Mouse (Mus musculus): Measurements from ENCODE around the gene Furin. TPM values are rescaled to one million over a fixed set of nuclear protein-coding genes. Genes with fewer than 3 reads are reported as not detected.

Gene Furin
- polyA plus RNA-seq, 1 experiment from 2014 or later: 16.0 TPM

DNA sequence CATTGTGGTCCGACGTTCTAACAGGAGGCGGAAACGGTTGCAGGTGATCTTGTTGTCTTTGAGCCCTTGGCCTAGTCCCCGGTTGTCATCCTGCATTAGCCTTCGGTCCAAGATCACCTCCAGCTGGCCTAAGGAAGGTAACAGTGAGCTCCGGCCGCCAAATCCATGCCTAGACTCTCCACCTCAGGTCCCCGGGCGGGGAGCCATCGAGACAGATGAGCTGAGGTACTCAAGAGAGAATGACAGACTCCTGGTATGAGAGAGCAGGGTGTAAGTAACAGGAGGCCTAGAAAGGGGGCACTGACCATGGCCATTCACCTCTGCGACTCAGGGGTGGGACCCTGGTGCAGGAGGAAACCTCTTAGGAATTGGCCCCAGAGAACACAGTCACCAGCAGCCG, 48.9 kb downstream of the Furin start:
- WGBS: 83% methylated on average over 13 of the region's 13 CpGs
- H3K9ac ChIP-seq: no peak overlapping the region
- no peak overlapping the region for H3K4me3 ChIP-seq
- H3K4me2 ChIP-seq: no peak overlapping the region
- 0 out of 2 replicates have a peak, but pooled peaks cover 6% of the 10 kb centered on the region for H3K4me1 ChIP-seq (replicated peaks)
- no peaks in the 10 kb centered on the region for H3K9me3 ChIP-seq (replicated peaks)
- H3K27me3 ChIP-seq: no peaks in the 10 kb centered on the region
- no peak for ATAC-seq (replicated peaks; ENCODE audit: insufficient number of reproducible peaks, insufficient read depth, low FRiP score, low read depth)
- H3K36me3 ChIP-seq: peaks cover 58% of the 10 kb centered on the region
- peak overlapping the region; percentile 47; the same call in 1 of the 2 replicates for H3K27ac ChIP-seq

DNA sequence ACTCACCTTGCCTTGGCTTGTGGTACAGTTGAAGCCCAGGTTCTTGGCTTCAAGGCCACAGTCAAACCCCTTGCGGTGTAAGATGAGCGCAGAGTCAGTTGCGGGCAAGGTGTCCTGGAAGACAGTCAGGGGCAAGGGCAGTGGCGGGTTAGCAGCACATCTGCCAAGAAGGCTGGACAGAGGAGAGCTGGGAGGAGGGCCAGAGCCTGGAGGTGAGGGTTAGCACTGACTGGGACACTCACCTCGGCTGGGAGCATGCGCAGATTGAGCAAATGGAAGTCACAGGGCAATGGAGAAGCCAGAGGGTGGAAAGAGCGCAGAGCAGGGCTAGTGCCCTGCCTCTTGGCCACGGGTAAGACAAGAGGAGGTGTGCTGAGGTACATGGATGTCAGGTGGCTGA, 52.3 kb downstream of the Furin start:
- 85% methylated on average over 8 of the region's 8 CpGs for WGBS
- H3K27me3 ChIP-seq: no peaks in the 10 kb centered on the region
- no peaks in the 10 kb centered on the region for H3K9me3 ChIP-seq (replicated peaks)

DNA sequence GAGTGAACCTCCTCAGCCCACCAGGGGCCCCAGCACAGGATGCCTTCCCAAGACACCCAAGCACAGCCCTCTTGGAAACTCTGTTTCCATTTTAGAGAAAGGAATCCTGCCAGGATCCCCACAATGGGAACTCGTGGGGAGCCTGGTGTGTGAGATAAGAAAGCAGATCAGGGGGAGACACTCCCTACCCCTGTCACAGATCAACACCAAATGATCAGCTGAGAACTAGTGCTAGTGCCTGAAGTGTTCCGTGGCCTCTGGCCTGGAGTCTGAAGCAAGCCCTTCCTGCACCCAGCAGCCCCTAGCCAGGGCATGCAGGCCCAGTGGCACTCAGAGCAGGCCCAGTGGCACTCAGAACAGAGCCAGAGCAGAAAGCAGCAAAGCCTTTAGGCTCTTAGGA, 54.4 kb downstream of the Furin start:
- no peak overlapping the region for H3K4me2 ChIP-seq
- H3K4me1 ChIP-seq (replicated peaks): peaks cover 6% of the 10 kb centered on the region; the same call in 1 of the 2 replicates
- peaks cover 29% of the 10 kb centered on the region for H3K36me3 ChIP-seq
- no peak overlapping the region for H3K9ac ChIP-seq
- 67% methylated on average over 2 of the region's 2 CpGs for WGBS
- H3K4me3 ChIP-seq: no peak overlapping the region
- no peak overlapping the region for H3K27ac ChIP-seq
- H3K27me3 ChIP-seq: no peaks in the 10 kb centered on the region
- no peak for ATAC-seq (replicated peaks; ENCODE audit: insufficient number of reproducible peaks, insufficient read depth, low FRiP score, low read depth)
- H3K9me3 ChIP-seq (replicated peaks): no peaks in the 10 kb centered on the region

More for the DNA sequence above, 52.3 kb downstream of the Furin start:
- ATAC-seq (replicated peaks; ENCODE audit: insufficient number of reproducible peaks, insufficient read depth, low FRiP score, low read depth): no peak
- no peak overlapping the region for H3K27ac ChIP-seq
- H3K36me3 ChIP-seq: peaks cover 41% of the 10 kb centered on the region
- no peak overlapping the region for H3K9ac ChIP-seq
- H3K4me2 ChIP-seq: no peak overlapping the region
- no peak overlapping the region for H3K4me3 ChIP-seq
- H3K4me1 ChIP-seq (replicated peaks): 0 out of 2 replicates have a peak, but pooled peaks cover 3% of the 10 kb centered on the region

DNA sequence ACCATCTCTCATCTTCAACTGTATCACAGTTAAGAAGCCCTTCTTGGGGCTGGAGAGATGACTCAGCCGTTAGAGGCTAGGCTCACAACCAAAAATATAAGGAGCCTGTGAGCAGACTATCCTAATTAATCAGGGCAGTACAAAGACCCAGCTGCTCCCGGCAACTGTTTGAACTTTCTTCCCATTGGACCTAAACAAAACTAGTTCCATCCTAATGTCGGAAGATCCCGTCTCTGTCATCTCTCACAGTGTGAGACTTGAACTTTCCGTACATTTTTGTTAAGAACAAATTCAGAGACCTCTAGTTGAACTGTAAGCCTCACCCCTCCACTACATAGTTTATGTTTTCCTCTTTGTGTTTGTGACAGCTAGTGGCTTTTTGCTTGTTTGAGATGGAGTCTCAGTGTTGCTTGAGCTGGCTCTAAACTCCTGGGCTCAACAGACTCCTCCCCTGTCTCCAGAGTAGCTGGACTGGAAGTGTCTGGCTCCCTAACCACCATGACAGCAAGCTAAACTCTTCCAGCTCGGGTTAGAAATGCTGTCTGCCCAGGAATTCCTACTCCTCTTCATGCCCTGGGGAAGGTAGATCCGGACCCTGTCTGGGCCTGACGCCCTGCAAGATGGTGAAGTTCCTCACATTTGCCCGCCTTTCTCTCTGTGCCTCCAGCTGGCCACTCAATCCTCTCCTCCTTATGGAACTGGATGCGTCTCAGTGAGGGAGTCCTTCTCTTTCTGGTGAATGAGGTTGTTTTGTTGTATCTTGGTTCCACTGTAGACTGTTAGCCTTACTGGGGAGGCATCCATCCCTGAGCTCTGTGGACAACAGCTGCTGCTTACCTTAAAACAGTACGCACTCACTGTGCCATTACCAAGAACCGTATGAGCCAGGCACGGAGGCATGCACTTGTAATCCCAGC, 57.3 kb downstream of the Furin start:
- H3K27ac ChIP-seq: 0 out of 2 replicates have a peak overlapping the region, but pooled peaks have one; percentile 27
- peaks cover 22% of the 10 kb centered on the region for H3K36me3 ChIP-seq
- no peaks in the 10 kb centered on the region for H3K27me3 ChIP-seq
- no peak overlapping the region for H3K9ac ChIP-seq
- H3K4me1 ChIP-seq (replicated peaks): peaks cover 14% of the 10 kb centered on the region
- H3K4me2 ChIP-seq: no peak overlapping the region
- no peak overlapping the region for H3K4me3 ChIP-seq
- H3K9me3 ChIP-seq (replicated peaks): no peaks in the 10 kb centered on the region
- WGBS: 64% methylated on average over 13 of the region's 13 CpGs
- ATAC-seq (replicated peaks; ENCODE audit: insufficient number of reproducible peaks, insufficient read depth, low FRiP score, low read depth): no peak

DNA sequence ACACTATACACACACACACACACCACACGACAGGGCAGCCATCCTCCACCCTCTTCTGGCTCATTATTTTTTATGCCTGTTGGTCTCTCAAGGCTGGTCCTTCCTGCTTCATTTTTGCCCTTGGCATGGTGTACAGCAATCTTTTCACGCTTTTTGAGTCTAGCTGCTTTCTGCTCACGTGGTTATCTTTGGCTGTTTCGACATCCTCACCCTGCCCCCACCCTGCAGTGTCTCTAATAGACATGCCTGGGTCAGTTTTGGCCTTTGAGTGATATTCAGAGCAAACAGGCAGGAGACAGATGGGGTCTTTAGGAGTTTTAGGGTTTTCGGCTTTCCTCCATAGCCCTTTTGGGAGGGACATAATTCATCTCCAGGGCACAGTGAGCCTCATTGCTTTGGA, 58.4 kb downstream of the Furin start:
- Histone ChIP-seq H3K9ac (no peak overlapping the region), H3K4me1 (replicated peaks) (peaks cover 21% of the 10 kb centered on the region), H3K4me2 (no peak overlapping the region), H3K4me3 (no peak overlapping the region), H3K9me3 (replicated peaks) (no peaks in the 10 kb centered on the region), H3K27ac (no peak overlapping the region), H3K36me3 (peaks cover 16% of the 10 kb centered on the region; the same call in 1 of the 2 replicates), H3K27me3 (no peaks in the 10 kb centered on the region)
- no peak for ATAC-seq (replicated peaks; ENCODE audit: insufficient number of reproducible peaks, insufficient read depth, low FRiP score, low read depth)
- 61% methylated on average over 5 of the region's 5 CpGs for WGBS

DNA sequence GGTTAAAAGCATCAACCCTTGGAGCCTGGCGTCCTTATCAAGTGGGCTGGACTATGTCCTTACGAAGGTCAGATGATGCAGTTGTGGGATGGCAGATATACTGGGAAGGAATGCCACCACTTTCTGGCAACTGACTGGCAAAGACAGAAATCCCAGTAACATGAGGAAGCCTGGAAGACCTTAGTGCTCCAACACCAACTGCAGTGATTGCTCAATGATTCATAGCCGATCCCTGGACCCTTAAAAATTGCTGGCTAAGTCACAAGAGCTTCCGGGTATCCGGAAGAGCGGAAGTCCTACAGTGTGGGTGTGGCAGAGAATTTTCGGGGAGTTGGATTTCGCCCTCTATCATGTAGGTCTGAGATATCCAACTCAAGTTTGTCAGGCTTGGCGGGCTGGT, 59.1 kb downstream of the Furin start:
- Histone ChIP-seq H3K9me3 (replicated peaks) (no peaks in the 10 kb centered on the region), H3K9ac (no peak overlapping the region), H3K4me2 (no peak overlapping the region), H3K27me3 (no peaks in the 10 kb centered on the region), H3K27ac (no peak overlapping the region), H3K4me1 (replicated peaks) (peaks cover 23% of the 10 kb centered on the region), H3K36me3 (peaks cover 13% of the 10 kb centered on the region; the same call in 1 of the 2 replicates), H3K4me3 (no peak overlapping the region)
- no peak for ATAC-seq (replicated peaks; ENCODE audit: insufficient number of reproducible peaks, insufficient read depth, low FRiP score, low read depth)
- WGBS: 81% methylated on average over 9 of the region's 9 CpGs

DNA sequence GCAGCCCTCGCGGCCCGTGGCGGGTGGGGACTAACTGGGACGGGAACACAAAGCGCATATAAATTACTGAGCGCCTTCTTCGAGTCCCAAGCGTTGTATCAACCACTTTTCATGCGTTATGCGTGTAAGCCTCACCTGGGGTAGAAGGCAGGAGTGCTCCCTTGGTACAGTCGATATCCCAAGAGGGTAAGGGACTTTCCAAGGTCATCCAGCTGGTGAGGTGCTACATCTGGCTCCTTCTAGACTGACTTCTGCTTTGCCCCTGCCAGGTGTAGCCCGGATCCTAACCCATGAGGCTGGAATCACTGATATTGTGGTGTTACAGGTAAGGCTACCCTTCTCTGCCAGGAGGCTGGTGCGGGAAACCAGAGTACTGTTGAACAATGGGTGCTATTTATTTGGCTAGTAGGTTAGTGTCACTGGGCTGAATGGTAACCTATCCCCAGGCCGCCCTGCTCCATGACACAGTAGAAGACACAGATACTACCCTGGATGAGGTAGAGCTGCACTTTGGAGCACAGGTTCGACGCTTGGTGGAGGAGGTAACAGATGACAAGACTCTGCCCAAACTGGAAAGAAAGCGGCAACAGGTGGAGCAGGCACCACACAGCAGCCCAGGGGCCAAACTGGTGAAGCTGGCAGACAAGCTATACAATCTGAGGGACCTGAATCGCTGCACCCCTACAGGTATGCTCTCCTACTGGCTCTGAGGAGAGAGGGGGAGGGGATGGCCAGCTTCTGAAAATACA, 61.8 kb downstream of the Furin start:
- Histone ChIP-seq H3K27ac (peak overlapping the region; percentile 75), H3K9ac (peak overlapping the region; percentile 72), H3K4me1 (replicated peaks) (peaks cover 40% of the 10 kb centered on the region), H3K27me3 (no peaks in the 10 kb centered on the region), H3K4me2 (peak overlapping the region; percentile 83), H3K4me3 (peak overlapping the region; percentile 58), H3K36me3 (no peaks in the 10 kb centered on the region), H3K9me3 (replicated peaks) (no peaks in the 10 kb centered on the region)
- no peak for ATAC-seq (replicated peaks; ENCODE audit: insufficient number of reproducible peaks, insufficient read depth, low FRiP score, low read depth)
- WGBS: 22% methylated on average over 19 of the region's 19 CpGs

DNA sequence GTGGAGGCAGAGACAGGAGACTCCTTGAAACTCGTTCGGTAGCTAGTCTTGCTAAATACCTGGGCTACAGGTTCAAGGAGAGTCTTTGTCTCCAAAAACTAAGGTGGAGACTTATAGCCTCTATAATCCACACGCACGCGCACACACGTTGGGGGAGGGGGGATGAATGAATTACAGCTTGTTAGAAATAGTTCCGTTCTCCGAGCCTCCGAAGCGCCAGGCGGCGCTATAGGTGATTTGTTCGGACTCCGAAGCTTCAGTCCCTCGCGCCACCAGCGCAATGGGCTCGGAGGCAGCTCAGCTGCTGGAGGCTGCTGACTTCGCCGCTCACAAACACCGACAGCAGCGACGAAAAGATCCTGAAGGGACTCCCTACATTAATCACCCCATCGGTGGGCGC, 62.4 kb downstream of the Furin start, which contains the start of gene Hddc3:
Gene Hddc3 (plus strand): TSS at position 247 of the 400 bp plus-strand sequence.
- Histone ChIP-seq H3K4me2 (peak within 1 kb of the TSS; percentile 83), H3K9me3 (replicated peaks) (no peaks in the 10 kb centered on the region), H3K36me3 (no peaks in the 10 kb centered on the region), H3K4me3 (peak within 1 kb of the TSS; percentile 58), H3K27me3 (no peaks in the 10 kb centered on the region), H3K9ac (peak within 1 kb of the TSS; percentile 72), H3K27ac (peak within 1 kb of the TSS; percentile 75), H3K4me1 (replicated peaks) (peaks cover 41% of the 10 kb centered on the region)
- WGBS: under 1% methylated on average over 25 of the region's 25 CpGs
- ATAC-seq (replicated peaks; ENCODE audit: insufficient number of reproducible peaks, insufficient read depth, low FRiP score, low read depth): no peak; the same call in 1 of the 2 replicates

DNA sequence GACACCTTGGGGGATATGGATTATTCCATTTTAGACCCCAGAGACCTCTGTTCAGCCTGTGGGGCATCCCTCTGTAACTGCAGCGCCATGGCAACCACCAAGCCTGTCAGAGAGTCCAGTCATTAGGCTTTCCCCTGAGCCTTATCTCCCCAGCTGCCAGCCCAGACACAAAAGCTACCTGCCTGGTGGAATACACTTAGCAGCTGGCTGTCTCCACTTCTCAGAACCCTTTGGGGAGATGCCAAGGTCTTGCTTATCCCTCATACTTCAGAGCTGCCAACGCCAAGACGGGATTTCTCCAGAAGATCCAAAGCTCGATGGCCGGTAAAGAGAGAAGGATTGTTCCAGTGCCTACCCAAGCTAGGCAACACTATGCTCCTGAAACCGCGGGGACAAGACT, 63.4 kb downstream of the Furin start:
- Histone ChIP-seq H3K4me3 (no peak overlapping the region), H3K4me2 (no peak overlapping the region), H3K9ac (no peak overlapping the region), H3K27me3 (no peaks in the 10 kb centered on the region), H3K9me3 (replicated peaks) (no peaks in the 10 kb centered on the region), H3K36me3 (peaks cover 7% of the 10 kb centered on the region), H3K27ac (no peak overlapping the region), H3K4me1 (replicated peaks) (peaks cover 39% of the 10 kb centered on the region)
- ATAC-seq (replicated peaks; ENCODE audit: insufficient number of reproducible peaks, insufficient read depth, low FRiP score, low read depth): no peak
- WGBS: 57% methylated on average over 7 of the region's 7 CpGs

DNA sequence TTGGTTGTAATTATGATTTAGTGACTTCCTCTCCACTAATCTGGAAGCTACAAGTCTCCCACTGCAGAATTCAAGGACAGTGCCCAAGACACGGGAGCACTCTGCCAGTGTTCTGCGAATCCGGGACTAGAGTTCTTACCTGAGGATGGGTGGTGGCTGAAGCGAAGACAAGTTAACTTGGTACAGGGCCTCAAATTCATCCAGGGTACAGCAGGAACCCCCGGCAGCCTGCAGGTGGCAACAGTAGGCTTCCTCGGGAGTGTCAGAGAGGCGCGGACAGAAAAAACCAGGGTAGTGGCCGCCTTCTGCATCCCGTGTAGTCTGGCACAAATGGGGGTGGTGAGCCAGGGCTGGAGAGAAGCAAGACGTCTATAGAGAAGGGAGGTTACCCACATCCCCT, 64.4 kb downstream of the Furin start, which contains the start of gene Unc45a:
Gene Unc45a (minus strand): TSS at position 213 of the 400 bp plus-strand sequence.
- Histone ChIP-seq H3K9ac (peak within 1 kb of the TSS; percentile 67), H3K9me3 (replicated peaks) (no peaks in the 10 kb centered on the region), H3K4me3 (peak within 1 kb of the TSS; percentile 75), H3K27ac (peak within 1 kb of the TSS; percentile 90), H3K4me2 (peak within 1 kb of the TSS; percentile 83), H3K4me1 (replicated peaks) (peaks cover 35% of the 10 kb centered on the region), H3K36me3 (peaks cover 17% of the 10 kb centered on the region), H3K27me3 (no peaks in the 10 kb centered on the region)
- 1% methylated on average over 11 of the region's 11 CpGs for WGBS
- peak; percentile 61 for ATAC-seq (replicated peaks; ENCODE audit: insufficient number of reproducible peaks, insufficient read depth, low FRiP score, low read depth)
